Mouse (Mus musculus) retina, embryonic 14.5 days (tissue): ENCODE data around the gene Usp5.
"Not testable (repeated sequence)": the region's sequence is repeated elsewhere in the genome, so short reads cannot be mapped to it uniquely, and the experiment has no call there.

Experiments
- DNase-seq: peaks from one replicate; pipeline ENCODE4 v3.0.0-alpha.2; 2015; ENCODE audit warnings: low spot score

Usp5 gene

DNA sequence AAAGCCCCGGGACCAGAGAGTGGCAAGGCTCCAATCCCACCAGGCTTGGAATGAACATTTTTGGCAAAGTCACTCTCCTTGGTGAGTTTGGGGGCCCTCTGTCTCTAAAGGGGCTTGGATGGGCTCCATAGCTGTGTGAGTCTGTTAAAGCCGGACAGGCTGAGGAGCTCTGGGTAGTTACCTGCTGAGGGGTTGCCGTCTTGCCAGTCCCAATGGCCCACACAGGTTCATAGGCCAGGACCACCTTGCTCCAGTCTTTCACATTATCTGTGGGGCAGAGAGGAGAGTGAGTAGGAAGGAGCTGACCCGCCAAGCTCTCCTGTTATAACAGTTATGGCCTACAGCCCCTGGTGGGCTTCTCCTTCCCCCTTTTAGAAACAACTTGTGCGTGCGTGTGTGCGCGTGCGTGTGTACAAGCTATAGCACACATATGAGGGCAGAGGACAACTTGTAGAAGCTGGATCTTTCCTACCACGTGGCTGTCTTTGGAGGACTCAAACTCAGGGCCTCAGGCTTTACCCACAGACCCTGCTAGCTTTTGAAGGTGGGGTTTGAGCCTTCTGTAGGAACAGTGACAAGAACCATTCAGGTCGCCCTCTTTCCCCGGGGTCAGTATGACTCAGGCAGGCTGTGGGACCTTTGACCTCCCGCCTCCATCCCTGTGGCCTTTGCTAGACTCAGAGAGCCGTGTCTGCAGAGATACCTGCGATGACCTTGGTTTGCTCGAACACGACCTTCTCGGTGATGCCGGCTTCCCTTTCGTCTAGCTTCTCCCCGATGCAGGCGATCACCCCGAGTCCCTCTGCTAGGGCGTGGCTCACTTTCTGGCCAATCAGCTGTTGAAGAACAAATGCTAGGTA is 17.4 kb downstream of the Usp5 start:
- DNase-seq, result no peak

GRCm38 (mm10) chr6:124811403-124811665 is 17.9 kb downstream of the Usp5 start:
- no peak for DNase-seq

- not testable (repeated sequence) for DNase-seq
Measured at GRCm38 (mm10) chr6:124810566-124811402, 18.5 kb downstream of the Usp5 start.

DNA sequence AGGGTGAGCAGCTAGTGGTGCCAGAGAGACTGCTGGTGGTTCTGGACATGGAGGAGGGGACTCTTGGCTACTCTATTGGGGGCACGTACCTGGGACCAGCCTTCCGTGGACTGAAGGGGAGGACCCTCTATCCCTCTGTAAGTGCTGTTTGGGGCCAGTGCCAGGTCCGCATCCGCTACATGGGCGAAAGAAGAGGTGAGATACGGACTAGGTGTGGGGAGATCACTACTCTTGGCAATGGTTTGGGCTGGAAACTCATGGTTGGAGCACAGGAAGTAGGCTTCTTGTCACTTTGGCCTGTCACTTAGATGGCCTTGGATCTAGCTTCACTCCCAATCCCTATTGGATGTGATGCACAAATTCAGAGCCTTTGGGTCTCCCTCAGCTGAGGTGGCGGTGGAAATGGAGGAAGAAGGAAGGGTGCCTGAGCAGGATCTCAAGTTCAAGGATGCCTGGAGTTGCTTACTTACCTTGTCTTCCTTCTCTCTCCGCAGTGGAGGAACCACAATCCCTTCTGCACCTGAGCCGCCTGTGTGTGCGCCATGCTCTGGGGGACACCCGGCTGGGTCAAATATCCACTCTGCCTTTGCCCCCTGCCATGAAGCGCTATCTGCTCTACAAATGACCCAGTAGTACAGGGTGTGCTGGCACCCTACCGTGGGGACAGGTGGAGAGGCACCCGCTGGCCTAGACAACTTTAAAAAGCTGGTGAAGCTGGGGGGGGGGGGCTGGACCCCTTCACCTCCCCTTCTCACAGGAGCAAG is 19.3 kb downstream of the Usp5 start:
- no peak for DNase-seq

GRCm38 (mm10) chr6:124809052-124809774 is 20.1 kb downstream of the Usp5 start:
- peak; percentile 91 for DNase-seq

DNA sequence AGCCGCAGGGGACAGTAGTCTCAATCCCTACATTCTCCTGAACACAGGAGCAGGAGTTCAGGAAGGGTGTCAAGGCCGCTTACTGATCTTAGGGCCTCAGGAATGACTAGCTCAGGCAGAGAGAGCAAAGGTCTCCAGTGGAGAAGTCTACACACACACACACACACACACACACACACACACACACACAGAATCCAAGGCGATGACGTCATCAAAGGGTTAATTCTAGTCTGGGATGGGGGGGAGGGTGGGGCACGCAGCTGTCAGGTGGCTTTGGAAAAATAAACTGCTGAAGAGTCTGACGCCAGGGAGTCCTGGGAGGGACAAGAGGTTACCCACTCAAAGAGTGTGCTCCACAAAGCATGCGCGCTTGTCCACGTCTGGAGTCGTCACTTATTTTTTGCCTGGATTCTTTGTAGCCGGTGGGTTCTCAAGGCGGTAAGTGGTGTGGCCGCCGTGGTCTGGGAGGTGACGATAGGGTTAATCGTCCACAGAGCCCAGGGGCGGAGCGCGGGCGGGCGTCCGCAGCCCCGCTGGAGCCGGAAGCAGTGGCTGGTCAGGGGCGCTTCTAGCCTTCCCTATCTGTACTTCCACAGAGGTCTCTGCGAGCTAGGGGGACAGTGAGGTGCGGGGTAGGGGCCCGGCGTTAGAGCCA is 20.8 kb downstream of the Usp5 start, which contains the start of gene Spsb2:
Spsb2 (plus strand) TSS at position 304 of the 655 bp plus-strand sequence.
- DNase-seq, result peak; percentile 80

DNA sequence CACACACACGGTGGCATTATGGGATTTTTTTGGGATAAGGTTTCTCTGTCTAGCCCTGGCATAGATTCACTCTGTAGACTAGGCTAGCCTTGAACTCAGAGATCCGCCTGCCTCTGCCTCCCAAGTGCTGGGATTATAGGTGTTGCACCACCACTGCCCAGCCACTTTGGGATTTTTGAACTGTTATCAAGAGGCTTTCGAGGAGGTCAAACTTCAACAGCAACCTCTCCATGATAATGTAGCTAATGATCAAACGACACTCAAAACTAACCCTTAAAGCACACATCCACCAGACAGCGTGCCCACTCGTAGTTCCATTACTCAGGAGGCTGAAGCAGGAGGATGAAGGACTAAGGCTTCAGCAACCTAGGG is 21.3 kb downstream of the Usp5 start:
- DNase-seq, result no peak

- no peak for DNase-seq
Measured at GRCm38 (mm10) chr6:124807366-124807765, 21.9 kb downstream of the Usp5 start.

GRCm38 (mm10) chr6:124806446-124807140 is 22.7 kb downstream of the Usp5 start:
- no peak for DNase-seq

DNA sequence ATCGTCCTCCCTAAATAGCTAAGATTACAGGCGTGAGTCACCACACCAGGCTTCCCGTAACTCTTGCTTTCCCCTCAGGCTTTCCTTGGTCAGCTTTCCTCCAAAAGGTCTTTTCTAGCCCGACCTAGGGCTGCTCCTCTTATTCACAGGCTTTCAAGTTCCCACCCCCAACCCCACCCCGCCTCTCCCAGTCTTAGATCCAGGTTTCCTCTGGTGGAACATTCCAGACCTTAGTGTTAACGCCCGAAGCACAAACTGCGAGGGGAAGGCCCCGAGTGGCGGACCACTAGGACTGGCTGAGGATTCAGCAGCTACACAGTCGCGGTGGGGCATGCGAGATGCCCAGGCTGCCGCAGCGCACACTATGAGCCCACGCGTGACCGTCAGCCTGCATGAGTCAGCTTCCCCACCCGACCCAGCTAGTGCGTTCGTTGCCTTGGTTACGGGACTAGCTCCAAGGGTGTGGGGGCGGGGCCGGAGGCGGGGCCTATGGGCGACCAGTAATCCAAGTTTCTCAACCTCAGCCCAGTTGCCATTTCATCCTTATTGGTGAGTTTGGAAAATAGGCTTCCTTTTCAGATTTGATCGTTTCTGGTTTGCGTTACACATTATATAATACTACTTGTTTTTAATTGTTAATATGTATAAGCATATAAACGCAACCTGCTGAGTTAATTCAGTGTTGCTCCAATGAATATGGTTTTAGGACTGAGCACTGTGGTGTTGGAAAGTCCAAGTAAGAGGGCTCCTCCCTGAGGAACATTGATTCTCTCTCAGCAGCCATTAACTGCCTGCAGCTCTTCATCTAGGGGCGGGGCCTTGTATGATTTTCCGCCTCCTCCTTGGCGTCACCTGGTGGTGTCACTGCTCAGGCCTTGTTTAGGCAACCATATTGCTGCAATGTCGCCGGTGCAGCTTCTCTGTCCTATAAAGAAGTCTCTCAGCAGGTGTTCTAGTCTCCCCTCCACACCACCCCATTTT is 23.7 kb downstream of the Usp5 start:
- peak; percentile 94 for DNase-seq

DNA sequence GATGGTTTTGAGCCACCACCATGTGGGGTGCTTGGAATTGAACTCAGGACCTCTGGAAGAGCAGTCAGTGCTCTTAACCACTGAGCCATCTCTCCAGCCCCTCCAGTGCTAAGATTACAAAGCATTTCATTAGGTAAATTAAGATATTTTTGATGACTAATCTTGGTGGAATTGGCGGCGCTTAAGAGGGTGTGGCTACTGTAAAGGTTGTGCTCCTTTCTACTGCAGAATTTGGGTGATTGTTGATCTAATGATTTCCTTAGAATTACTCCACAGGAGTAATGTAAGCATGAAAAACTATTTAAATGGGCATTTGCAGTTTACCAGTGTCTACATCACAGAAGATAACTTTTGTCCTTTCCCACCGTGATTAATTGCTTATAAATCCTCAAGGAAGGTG is 24.9 kb downstream of the Usp5 start:
- DNase-seq, result no peak

GRCm38 (mm10) chr6:124803691-124804090 is 25.6 kb downstream of the Usp5 start:
- DNase-seq, result not testable (repeated sequence)

- DNase-seq, result no peak
Measured at GRCm38 (mm10) chr6:124803061-124803460, 26.2 kb downstream of the Usp5 start.

GRCm38 (mm10) chr6:124802400-124802799 is 26.9 kb downstream of the Usp5 start:
- DNase-seq, result not testable (repeated sequence)

- DNase-seq, result no peak
Measured at GRCm38 (mm10) chr6:124796200-124796599, 33.1 kb downstream of the Usp5 start.

DNA sequence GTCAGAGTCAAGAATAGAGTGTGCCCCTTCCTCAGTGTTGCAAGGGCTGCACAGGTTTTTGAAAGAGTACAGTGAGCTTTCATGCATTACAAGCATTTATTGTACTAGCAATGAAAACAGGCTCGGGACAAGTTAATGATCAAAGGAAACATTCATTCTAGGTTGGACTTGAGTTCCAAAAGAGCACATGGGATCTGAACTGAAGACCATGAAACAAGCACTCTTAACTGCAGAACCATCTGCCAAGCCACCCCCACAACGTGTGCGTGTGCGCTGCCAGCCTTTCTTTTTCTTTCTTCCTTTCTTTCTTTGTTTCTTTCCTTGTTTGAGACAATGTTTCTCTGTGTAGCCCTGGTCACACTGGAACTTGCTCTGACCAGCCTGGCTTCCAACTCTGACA is 33.5 kb downstream of the Usp5 start:
- no peak for DNase-seq

GRCm38 (mm10) chr6:124791911-124792310 is 37.4 kb downstream of the Usp5 start:
- DNase-seq, result no peak

DNA sequence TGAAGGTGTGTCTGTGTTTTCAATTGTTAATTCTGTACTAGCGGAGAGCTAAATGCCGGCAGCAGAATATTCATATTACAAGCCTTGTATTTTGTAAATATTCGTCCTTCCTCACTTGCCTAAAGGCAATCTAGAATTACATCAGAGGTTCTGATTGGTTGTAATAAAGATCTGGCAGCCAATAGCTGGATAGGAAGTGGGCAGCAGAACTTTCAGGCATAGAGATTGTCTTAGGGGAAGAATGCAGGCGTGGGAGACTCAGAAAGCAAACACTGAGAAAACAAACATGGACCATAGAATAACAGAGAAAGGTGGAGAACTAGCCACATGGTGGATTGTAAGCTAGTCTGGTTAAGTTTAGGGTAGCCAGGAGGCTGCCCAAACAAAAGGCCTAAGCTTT is 39.2 kb downstream of the Usp5 start:
- DNase-seq, result no peak

GRCm38 (mm10) chr6:124789519-124789918 is 39.8 kb downstream of the Usp5 start:
- no peak for DNase-seq
